Mouse (Mus musculus) limb, embryonic 13.5 days (tissue): ENCODE data around the gene Ap5s1. TPM values are rescaled to one million over a fixed set of nuclear protein-coding genes. Genes with fewer than 3 reads are reported as not detected.

Experiments used
- ATAC-seq: fragments of 200-750 bp; cut with Nextera tagmentation; 2 replicates; pipeline ENCODE4 v1.8.0; 2017; ENCODE audit warnings: low read depth, moderate number of reproducible peaks, moderate TSS enrichment; ENCODE audit not compliant: low FRiP score
- H3K27ac ChIP-seq: fragments of 300-500 bp; sonication (generic); 2 replicates; pipeline ENCODE4 v1.5.1; 2015; ENCODE audit warnings: inconsistent platforms, mild to moderate bottlenecking, moderate library complexity
- H3K27me3 ChIP-seq: fragments of 300-500 bp; sonication (generic); 2 replicates; pipeline ENCODE4 v1.6.1; 2015; ENCODE audit warnings: mild to moderate bottlenecking, inconsistent platforms
- H3K36me3 ChIP-seq: fragments of 300-500 bp; sonication (generic); 2 replicates; pipeline ENCODE4 v1.6.1; 2015; ENCODE audit warnings: inconsistent platforms, mild to moderate bottlenecking, moderate library complexity
- H3K4me1 ChIP-seq: fragments of 300-500 bp; sonication (generic); 2 replicates; pipeline ENCODE4 v1.6.1; 2015; ENCODE audit warnings: inconsistent platforms
- H3K4me2 ChIP-seq: fragments of 300-500 bp; sonication (generic); replicated peaks from 2 replicates; pipeline ENCODE4 v1.6.1; 2015; ENCODE audit warnings: inconsistent platforms, mild to moderate bottlenecking, moderate library complexity
- H3K4me3 ChIP-seq: fragments of 300-500 bp; sonication (generic); 2 replicates; pipeline ENCODE4 v1.5.1; 2015; ENCODE audit warnings: moderate library complexity, mild to moderate bottlenecking, inconsistent platforms
- H3K9ac ChIP-seq: fragments of 300-500 bp; sonication (generic); 2 replicates; pipeline ENCODE4 v1.6.1; 2015; ENCODE audit warnings: mild to moderate bottlenecking, inconsistent platforms
- H3K9me3 ChIP-seq: fragments of 300-500 bp; sonication (generic); 2 replicates; pipeline ENCODE4 v1.6.1; 2016; ENCODE audit warnings: inconsistent platforms
- WGBS: fragments of 180-500 bp; shearing (Covaris S2); methylation state at CpG from one replicate; pipeline ENCODE4 v1.1.7; 2015; 5-methylcytosine and 5-hydroxymethylcytosine counted together
- polyA plus RNA-seq: library from polyadenylated mRNA; unstranded; fragments of >200 nt; fragmentation: Nextera tagmentation; extraction: Ambion mirVana; gene quantifications from 2 replicates; pipeline ENCODE4 v1.2.1, GENCODE M21; 2015

Ap5s1 gene
- polyA plus RNA-seq, 1 experiment from 2014 or later, result 28.0 TPM

DNA sequence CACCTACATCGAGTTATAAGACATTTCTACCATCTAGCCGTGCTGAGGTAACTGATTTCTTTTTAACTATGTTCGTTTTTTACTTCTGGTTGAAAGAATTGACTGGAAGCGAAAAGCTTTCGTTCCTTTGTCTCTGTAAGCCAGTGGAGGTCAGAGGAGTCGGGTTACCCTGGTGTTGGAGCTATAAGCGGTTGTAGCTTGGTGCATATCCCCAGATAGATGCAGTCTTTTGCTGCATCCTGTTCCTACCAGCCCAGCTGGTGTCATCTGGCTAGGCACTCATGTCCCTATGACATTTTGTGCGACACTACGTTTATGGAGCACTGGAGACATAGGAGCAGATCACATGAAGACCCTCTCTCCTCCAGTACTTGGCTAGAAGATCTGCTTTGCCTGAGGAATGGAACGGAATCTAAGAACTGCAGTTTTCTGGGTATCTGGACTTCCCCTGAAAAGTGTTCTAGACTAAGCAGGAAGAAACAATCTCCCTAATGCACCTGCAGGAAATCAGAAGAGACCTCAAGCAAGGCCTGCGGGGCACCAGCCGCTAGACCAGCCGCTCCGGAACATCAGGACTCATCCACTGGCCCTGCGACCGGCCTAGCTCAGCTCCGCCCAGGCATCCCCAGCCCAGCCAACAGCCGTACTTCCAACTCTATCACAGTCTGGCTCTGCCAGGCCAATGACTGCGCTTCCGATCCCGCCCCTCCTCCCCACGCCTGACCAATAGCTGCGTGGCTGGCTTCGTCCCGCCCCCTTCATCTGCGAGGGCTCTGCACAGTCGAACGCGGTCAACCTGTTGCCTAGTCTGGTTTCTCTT lies 26.6 kb downstream of the Ap5s1 start, which contains the start of gene Mavs:
Mavs (plus strand) TSS at position 757 of the 820 bp plus-strand sequence.
- Histone ChIP-seq H3K27me3 (no peaks in the 10 kb centered on the region), H3K9me3 (no peaks in the 10 kb centered on the region), H3K4me1 (peaks cover 21% of the 10 kb centered on the region), H3K4me3 (peak within 1 kb of the TSS; percentile 72), H3K27ac (peak within 1 kb of the TSS; percentile 58; the same call in 1 of the 2 replicates), H3K9ac (peak within 1 kb of the TSS; percentile 87), H3K4me2 (peak within 1 kb of the TSS; percentile 93), H3K36me3 (peaks cover 9% of the 10 kb centered on the region; the same call in 1 of the 2 replicates)
- WGBS, result 10% methylated on average over 29 of the region's 29 CpGs
- ATAC-seq, result peak; percentile 100

DNA sequence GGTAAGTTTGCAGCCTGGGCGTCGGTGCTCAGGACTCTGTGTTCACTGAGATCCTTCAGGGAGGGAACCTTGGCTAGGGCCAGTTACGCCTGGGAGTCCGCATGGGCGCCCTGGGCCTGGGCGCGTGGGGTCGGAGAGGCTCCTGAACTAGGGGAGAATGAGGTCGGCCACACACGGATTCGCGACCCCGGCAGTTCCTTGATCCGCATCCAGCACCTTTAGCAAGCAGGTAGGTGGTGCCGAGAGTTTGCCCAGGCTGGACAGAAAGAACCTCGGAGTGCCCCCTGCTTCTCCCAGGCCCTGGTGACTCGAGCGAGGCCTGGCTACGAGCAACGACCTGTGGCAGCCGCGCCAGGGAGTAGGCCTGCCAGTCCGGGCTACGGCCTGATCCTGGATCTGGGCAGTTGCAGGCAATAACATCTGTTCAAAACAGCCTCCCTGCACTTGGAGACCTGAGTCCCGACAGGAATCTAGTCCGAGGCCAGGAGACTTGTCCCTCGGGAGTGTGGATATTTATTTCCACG lies 27.3 kb downstream of the Ap5s1 start:
- WGBS, result 12% methylated on average over 28 of the region's 28 CpGs
- 0 out of 2 replicates have a peak, but pooled peaks have one; percentile 22 for ATAC-seq
- peaks cover 21% of the 10 kb centered on the region for H3K4me1 ChIP-seq

DNA sequence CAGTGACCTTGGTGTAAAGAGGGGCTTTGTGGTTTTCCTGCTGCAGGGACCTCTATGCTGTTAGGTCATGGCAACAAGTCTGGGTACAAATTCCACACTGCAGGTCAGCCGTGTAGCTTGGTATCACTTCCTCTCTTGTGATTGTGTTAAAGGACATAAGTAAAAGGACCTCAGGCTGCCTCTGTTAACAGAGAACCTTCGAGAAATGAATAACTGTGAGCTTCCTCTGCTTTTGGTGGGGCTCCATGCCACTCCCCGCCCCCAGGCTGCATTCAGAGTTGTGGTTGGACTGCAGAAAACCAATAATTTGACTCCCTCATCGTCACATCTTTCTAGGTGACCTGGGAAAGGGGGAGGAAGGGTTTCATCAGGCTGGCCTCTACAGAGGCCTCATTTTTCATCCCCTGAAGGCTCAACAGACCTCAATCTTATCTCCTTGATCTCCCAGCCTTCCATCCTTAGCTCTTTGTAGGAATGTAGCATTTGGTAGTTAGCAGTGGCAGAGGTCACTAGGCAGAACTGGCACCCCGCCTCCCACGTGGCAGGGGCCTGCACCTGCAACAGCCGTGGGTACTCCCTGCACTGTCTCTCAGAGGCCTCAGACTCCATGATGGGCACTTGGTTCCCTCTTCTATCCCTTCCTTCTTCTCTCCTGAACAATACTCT lies 28.2 kb downstream of the Ap5s1 start:
- Histone ChIP-seq H3K27me3 (no peaks in the 10 kb centered on the region), H3K4me2 (peak overlapping the region; percentile 93), H3K4me1 (peaks cover 21% of the 10 kb centered on the region), H3K9me3 (no peaks in the 10 kb centered on the region), H3K27ac (no peak overlapping the region), H3K36me3 (peaks cover 24% of the 10 kb centered on the region), H3K9ac (peak overlapping the region; percentile 87), H3K4me3 (peak overlapping the region; percentile 72)
- 74% methylated on average over 7 of the region's 7 CpGs for WGBS
- ATAC-seq, result no peak

More for the DNA sequence above, 27.3 kb downstream of the Ap5s1 start:
- H3K27me3 ChIP-seq, result no peaks in the 10 kb centered on the region
- H3K36me3 ChIP-seq, result peaks cover 15% of the 10 kb centered on the region
- peak overlapping the region; percentile 87 for H3K9ac ChIP-seq
- peak overlapping the region; percentile 93 for H3K4me2 ChIP-seq
- peak overlapping the region; percentile 72 for H3K4me3 ChIP-seq
- H3K27ac ChIP-seq, result peak overlapping the region; percentile 58; the same call in 1 of the 2 replicates
- no peaks in the 10 kb centered on the region for H3K9me3 ChIP-seq

GRCm38 (mm10) chr2:131242180-131242579 lies 35.3 kb downstream of the Ap5s1 start:
- Histone ChIP-seq H3K4me1 (no peaks in the 10 kb centered on the region), H3K27me3 (no peaks in the 10 kb centered on the region), H3K27ac (no peak overlapping the region), H3K9ac (no peak overlapping the region), H3K36me3 (peaks cover 95% of the 10 kb centered on the region), H3K9me3 (no peaks in the 10 kb centered on the region), H3K4me2 (no peak overlapping the region), H3K4me3 (no peak overlapping the region)
- ATAC-seq, result no peak

- no peaks in the 10 kb centered on the region for H3K9me3 ChIP-seq
- no peak overlapping the region for H3K27ac ChIP-seq
- no peak overlapping the region for H3K4me2 ChIP-seq
- H3K36me3 ChIP-seq, result peaks cover 98% of the 10 kb centered on the region
- H3K9ac ChIP-seq, result no peak overlapping the region
- no peak for ATAC-seq
- H3K4me3 ChIP-seq, result no peak overlapping the region
- H3K4me1 ChIP-seq, result no peaks in the 10 kb centered on the region
- no peaks in the 10 kb centered on the region for H3K27me3 ChIP-seq
- WGBS, result 86% methylated on average over 7 of the region's 7 CpGs
These were observed 36.1 kb downstream of the Ap5s1 start for GRCm38 (mm10) chr2:131242929-131243328.

- 16% methylated on average over 7 of the region's 7 CpGs for WGBS
- H3K4me2 ChIP-seq, result peak overlapping the region; percentile 30
- peak; percentile 79 for ATAC-seq
These were observed 46.9 kb downstream of the Ap5s1 start for GRCm38 (mm10) chr2:131253681-131254328.

DNA sequence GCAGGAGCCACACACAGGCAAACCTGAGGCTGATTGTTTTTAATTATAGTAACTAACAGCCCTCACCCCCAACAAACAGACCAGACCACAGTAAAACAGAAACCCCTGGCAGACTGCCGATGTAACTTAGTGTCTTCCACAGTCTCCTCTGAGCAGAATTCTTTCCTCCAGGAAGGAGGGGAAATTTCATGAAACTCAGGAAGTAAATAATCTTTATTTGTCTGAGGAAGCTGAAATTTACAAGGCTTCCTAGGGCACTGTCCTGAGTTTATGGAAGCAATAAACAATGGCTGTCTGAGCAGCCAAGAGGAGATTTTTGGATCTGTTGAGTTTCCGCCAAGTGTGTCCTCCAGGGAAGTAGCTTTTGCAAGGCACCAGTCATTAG lies 47.4 kb downstream of the Ap5s1 start:
- peak; percentile 48; the same call in 1 of the 2 replicates for ATAC-seq
- H3K4me2 ChIP-seq, result peak overlapping the region; percentile 30
- H3K9me3 ChIP-seq, result no peaks in the 10 kb centered on the region
- no peaks in the 10 kb centered on the region for H3K27me3 ChIP-seq
- no peak overlapping the region for H3K9ac ChIP-seq
- H3K4me3 ChIP-seq, result no peak overlapping the region
- no peak overlapping the region; the same call in 1 of the 2 replicates for H3K27ac ChIP-seq
- peaks cover 14% of the 10 kb centered on the region for H3K4me1 ChIP-seq
- WGBS, result 24% methylated on average over 2 of the region's 2 CpGs
- no peaks in the 10 kb centered on the region for H3K36me3 ChIP-seq

More at GRCm38 (mm10) chr2:131253681-131254328, 46.9 kb downstream of the Ap5s1 start:
- peaks cover 2% of the 10 kb centered on the region; the same call in 1 of the 2 replicates for H3K36me3 ChIP-seq
- no peaks in the 10 kb centered on the region for H3K27me3 ChIP-seq
- H3K9ac ChIP-seq, result no peak overlapping the region
- H3K4me3 ChIP-seq, result no peak overlapping the region
- peaks cover 14% of the 10 kb centered on the region for H3K4me1 ChIP-seq
- peak overlapping the region; percentile 39; the same call in 1 of the 2 replicates for H3K27ac ChIP-seq
- H3K9me3 ChIP-seq, result no peaks in the 10 kb centered on the region

- Histone ChIP-seq H3K27me3 (no peaks in the 10 kb centered on the region), H3K36me3 (no peaks in the 10 kb centered on the region), H3K4me3 (no peak overlapping the region), H3K9ac (no peak overlapping the region), H3K9me3 (no peaks in the 10 kb centered on the region), H3K4me1 (peaks cover 16% of the 10 kb centered on the region), H3K27ac (no peak overlapping the region), H3K4me2 (no peak overlapping the region)
- WGBS, result 49% methylated on average over 3 of the region's 3 CpGs
- no peak for ATAC-seq
These were observed 48.9 kb downstream of the Ap5s1 start for GRCm38 (mm10) chr2:131255738-131256137.

DNA sequence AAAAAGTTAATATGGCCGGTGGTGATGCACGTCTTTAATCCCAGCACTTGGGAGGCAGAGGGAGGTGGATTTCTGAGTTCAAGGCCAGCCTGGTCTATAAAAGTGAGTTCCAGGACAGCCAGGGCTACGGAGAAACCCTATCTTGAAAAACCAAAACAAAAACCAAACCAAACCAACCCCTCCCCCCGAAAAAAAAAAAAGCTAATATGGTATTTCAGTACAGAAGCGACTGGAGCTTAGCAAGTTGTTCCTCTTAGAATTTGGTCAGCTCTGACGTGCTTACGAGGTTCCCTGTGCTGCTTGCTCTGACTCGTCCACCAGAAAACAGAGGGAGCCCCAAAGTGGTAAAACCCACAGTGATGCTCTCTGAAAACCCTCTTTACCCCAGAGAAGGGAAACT lies 51.8 kb downstream of the Ap5s1 start:
- Histone ChIP-seq H3K9me3 (no peaks in the 10 kb centered on the region), H3K4me1 (peaks cover 21% of the 10 kb centered on the region), H3K27me3 (no peaks in the 10 kb centered on the region), H3K36me3 (no peaks in the 10 kb centered on the region), H3K9ac (no peak overlapping the region), H3K4me2 (no peak overlapping the region), H3K4me3 (no peak overlapping the region), H3K27ac (no peak overlapping the region)
- no peak for ATAC-seq
- WGBS, result 67% methylated on average over 8 of the region's 8 CpGs

- H3K4me3 ChIP-seq, result no peak overlapping the region
- no peak overlapping the region for H3K4me2 ChIP-seq
- no peak overlapping the region for H3K27ac ChIP-seq
- H3K36me3 ChIP-seq, result no peaks in the 10 kb centered on the region
- ATAC-seq, result no peak
- WGBS, result 59% methylated on average over 9 of the region's 9 CpGs
- peaks cover 31% of the 10 kb centered on the region for H3K4me1 ChIP-seq
- H3K27me3 ChIP-seq, result no peaks in the 10 kb centered on the region
- no peaks in the 10 kb centered on the region for H3K9me3 ChIP-seq
- H3K9ac ChIP-seq, result no peak overlapping the region
These were observed 53.8 kb downstream of the Ap5s1 start for GRCm38 (mm10) chr2:131260544-131261307.

GRCm38 (mm10) chr2:131261481-131262212 lies 54.8 kb downstream of the Ap5s1 start:
- H3K36me3 ChIP-seq, result no peaks in the 10 kb centered on the region
- peak overlapping the region; percentile 73 for H3K4me2 ChIP-seq
- peaks cover 31% of the 10 kb centered on the region for H3K4me1 ChIP-seq
- ATAC-seq, result peak; percentile 74
- H3K9me3 ChIP-seq, result no peaks in the 10 kb centered on the region
- peak overlapping the region; percentile 94 for H3K27ac ChIP-seq
- H3K4me3 ChIP-seq, result peak overlapping the region; percentile 76
- no peaks in the 10 kb centered on the region for H3K27me3 ChIP-seq
- H3K9ac ChIP-seq, result peak overlapping the region; percentile 75
- 2% methylated on average over 10 of the region's 10 CpGs for WGBS
